Mouse (Mus musculus): Measurements from ENCODE around the gene Knop1. TPM values are rescaled to one million over a fixed set of nuclear protein-coding genes. Genes with fewer than 3 reads are reported as not detected.

Knop1 gene
- total and polyA plus RNA-seq, 2 experiments from 2014 or later = 41.5 to 75.0 TPM

DNA sequence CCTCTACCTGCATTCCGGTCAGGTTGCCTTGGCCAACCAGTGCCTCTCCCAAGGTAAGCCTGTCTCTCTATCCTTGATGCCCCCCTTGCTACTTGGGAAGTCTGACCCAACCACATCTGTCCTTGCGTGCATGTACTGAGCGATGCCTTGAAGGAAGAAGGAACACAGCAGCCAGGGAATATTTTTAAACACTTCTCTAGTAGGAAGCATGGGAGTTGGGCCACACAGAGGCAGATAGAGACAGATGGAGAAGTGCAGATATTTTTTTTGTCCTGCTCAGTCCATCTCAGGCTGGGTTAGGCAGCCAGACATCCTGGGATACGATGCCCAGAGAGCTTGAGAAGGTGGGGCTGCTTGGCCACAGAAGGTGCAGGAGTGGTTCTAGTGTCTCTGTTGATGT is 42.5 kb downstream of the Knop1 start:
- Histone ChIP-seq H3K27ac (ENCODE audit: low read depth, low read length) (no peak overlapping the region), H3K4me3 (ENCODE audit: low read depth, low read length) (no peak overlapping the region), H3K4me1 (ENCODE audit: insufficient read depth) (no peaks in the 10 kb centered on the region), H3K4me2 (ENCODE audit: low read depth) (no peak overlapping the region), H3K9ac (no peak overlapping the region), H3K9me3 (ENCODE audit: low read length) (no peaks in the 10 kb centered on the region), H3K27me3 (ENCODE audit: insufficient read depth, low read length) (no peaks in the 10 kb centered on the region), H3K36me3 (ENCODE audit: insufficient read depth) (peaks cover 74% of the 10 kb centered on the region)
- WGBS = 93% methylated on average over 4 of the region's 4 CpGs
- DNase-seq (no peak), ATAC-seq (no peak)
- TF ChIP-seq CTCF (IDR thresholded peaks at IDR 0.05; ENCODE audit: low read depth) = no peak

DNA sequence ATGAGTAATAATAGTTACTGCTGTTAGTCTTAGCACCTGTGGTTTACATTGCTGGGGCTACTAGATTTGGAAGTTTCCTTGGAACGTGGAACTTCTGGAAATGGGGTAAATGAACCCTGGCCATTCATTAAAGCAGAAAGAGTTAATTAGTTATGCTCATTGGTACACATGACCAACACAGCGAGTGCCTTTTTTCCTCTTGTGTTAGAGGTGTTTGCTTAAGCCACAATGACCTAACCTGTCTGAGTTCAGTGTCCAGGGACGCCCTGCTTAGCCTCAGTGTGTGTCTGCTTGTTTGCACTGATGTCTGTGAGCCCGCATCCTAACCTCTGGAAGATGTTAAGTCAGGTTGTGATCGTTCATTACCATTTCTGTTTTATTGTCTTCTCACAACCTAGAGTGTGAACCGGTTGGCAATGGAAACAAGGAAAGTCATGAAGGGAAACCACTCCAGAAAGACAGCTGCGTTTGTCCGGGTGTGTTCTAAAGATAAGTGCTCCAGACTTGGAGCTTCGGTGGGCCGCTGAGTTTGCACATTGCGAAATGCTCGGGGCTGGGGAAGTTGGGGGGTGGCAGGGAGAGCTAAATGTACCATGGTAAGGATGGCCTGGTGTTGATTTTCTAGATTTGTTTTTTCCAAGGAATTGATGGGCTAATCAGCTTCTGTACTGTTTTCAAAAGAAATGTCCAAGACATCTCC is 44.5 kb downstream of the Knop1 start:
- Histone ChIP-seq H3K4me2 (ENCODE audit: low read depth) (no peak overlapping the region), H3K4me3 (ENCODE audit: low read depth, low read length) (no peak overlapping the region), H3K27ac (ENCODE audit: low read depth, low read length) (no peak overlapping the region), H3K27me3 (ENCODE audit: insufficient read depth, low read length) (no peaks in the 10 kb centered on the region), H3K9ac (no peak overlapping the region), H3K9me3 (ENCODE audit: low read length) (no peaks in the 10 kb centered on the region), H3K4me1 (ENCODE audit: insufficient read depth) (no peaks in the 10 kb centered on the region), H3K36me3 (ENCODE audit: insufficient read depth) (peaks cover 60% of the 10 kb centered on the region)
- no peak for ATAC-seq
- TF ChIP-seq CTCF (IDR thresholded peaks at IDR 0.05; ENCODE audit: low read depth) = no peak
- DNase-seq = no peak
- WGBS = 88% methylated on average over 12 of the region's 12 CpGs

DNA sequence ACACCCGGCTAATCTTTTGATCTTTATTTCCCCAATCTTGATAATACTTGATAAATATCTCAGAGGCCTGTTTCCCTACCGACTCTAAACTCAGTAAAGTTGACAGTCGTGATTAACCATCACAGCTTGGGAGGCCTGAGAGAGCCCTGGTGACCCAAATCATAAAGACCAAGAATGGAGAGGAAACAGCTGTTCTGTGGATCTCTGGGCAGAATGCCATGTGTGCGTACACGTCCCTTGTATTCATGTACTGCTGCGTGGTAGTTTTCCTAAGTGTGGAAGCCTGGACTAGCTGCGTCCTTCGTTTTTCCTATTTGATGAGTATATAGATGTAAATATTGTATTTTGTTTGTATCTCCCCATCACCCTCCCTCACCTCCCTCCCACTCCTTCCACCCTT is 48.2 kb downstream of the Knop1 start:
- no peak for TF ChIP-seq CTCF (IDR thresholded peaks at IDR 0.05; ENCODE audit: low read depth)
- Histone ChIP-seq H3K9me3 (ENCODE audit: low read length) (no peaks in the 10 kb centered on the region), H3K36me3 (ENCODE audit: insufficient read depth) (peaks cover 60% of the 10 kb centered on the region), H3K27me3 (ENCODE audit: insufficient read depth, low read length) (no peaks in the 10 kb centered on the region), H3K4me3 (ENCODE audit: low read depth, low read length) (no peak overlapping the region), H3K4me2 (ENCODE audit: low read depth) (no peak overlapping the region), H3K4me1 (ENCODE audit: insufficient read depth) (no peaks in the 10 kb centered on the region), H3K27ac (ENCODE audit: low read depth, low read length) (no peak overlapping the region), H3K9ac (no peak overlapping the region)
- ATAC-seq = no peak
- DNase-seq = peak; percentile 12
- 70% methylated on average over 8 of the region's 8 CpGs for WGBS

DNA sequence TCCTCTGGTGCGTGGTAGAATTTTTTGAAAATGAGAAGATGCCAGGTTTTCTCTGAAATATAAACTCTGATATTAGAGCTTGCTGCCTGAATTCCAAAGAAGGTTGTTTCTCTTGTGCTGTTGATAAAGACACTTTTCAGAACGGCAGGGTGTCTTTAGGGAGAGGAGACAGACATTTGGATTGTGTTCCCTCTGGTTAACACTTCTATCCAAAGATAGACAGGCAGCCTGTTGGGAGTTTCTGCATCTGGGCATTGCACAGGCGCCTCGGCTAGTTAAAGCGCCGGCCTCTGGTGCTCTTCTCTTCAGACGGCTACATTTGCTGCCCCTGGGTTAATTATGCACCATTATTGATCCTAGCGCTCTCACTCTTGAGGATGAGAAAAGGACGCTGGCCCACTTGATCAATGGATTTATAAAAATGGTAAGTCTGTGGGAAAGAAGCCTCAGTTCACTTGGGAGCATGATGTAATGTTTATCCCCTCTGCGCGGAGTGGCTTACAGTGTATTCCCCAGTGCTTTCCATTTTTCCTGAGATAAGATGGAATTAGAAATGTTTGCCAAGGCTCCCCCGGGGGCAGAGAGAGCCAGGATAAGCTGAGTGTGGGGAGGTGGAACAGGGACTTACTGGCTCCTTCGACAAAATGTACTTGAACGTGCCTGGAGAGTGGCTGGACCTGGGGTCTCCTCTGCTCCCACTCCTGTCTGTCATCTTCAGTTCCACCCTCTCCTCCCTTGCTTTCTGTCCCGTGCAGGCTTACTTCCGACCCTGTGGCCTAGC is 49.2 kb downstream of the Knop1 start:
- Histone ChIP-seq H3K4me1 (ENCODE audit: insufficient read depth) (no peaks in the 10 kb centered on the region), H3K36me3 (ENCODE audit: insufficient read depth) (peaks cover 64% of the 10 kb centered on the region), H3K9me3 (ENCODE audit: low read length) (no peaks in the 10 kb centered on the region), H3K9ac (no peak overlapping the region), H3K27me3 (ENCODE audit: insufficient read depth, low read length) (no peaks in the 10 kb centered on the region), H3K4me3 (ENCODE audit: low read depth, low read length) (no peak overlapping the region), H3K27ac (ENCODE audit: low read depth, low read length) (peak overlapping the region; percentile 42), H3K4me2 (ENCODE audit: low read depth) (no peak overlapping the region)
- TF ChIP-seq CTCF (IDR thresholded peaks at IDR 0.05; ENCODE audit: low read depth) = no peak
- DNase-seq (peak; percentile 33), ATAC-seq (peak; percentile 56)
- WGBS = 46% methylated on average over 16 of the region's 16 CpGs

DNA sequence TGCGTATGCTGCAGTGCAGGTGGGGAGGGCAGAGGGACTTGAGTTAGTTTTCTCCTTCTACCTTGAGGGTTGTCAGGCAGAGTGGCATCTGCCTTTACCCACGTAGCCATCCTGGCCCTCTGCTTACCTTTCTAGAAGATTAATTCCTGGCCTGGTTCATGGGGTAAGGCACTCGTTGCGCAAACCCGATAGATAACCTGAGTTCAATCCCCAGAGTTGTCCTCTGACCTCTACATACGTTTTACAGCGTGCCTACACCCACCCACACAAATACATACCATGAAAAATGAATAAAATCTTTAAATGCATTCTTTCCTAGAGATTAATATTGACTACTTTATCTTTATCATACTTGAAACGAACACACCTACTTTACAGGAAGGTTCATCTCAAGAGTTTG is 52.6 kb downstream of the Knop1 start:
- H3K4me1 ChIP-seq (ENCODE audit: insufficient read depth) = no peaks in the 10 kb centered on the region

DNA sequence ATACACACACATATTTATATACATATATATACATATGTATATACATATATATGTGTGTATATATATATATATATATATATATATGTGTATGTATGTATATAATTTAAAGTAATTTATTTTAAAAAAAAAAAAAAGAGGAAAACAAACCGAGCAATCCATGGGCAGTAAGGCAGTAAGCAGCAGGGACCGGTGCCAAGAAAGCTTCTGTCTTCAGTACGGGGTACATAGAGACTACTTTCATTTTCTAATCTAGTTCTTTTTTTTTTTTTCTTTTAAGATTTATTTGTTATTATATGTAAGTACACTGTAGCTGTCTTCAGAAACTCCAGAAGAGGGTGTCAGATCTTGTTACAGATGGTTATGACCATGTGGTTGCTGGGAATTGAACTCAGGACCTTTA is 54.3 kb downstream of the Knop1 start:
- no peak for DNase-seq
- Histone ChIP-seq H3K27me3 (ENCODE audit: insufficient read depth, low read length) (no peaks in the 10 kb centered on the region), H3K4me3 (ENCODE audit: low read depth, low read length) (no peak overlapping the region), H3K4me1 (ENCODE audit: insufficient read depth) (no peaks in the 10 kb centered on the region), H3K36me3 (ENCODE audit: insufficient read depth) (peaks cover 74% of the 10 kb centered on the region), H3K9ac (no peak overlapping the region), H3K9me3 (ENCODE audit: low read length) (no peaks in the 10 kb centered on the region), H3K27ac (ENCODE audit: low read depth, low read length) (no peak overlapping the region), H3K4me2 (ENCODE audit: low read depth) (no peak overlapping the region)
- WGBS = 76% methylated on average over 3 of the region's 3 CpGs
- no peak for ATAC-seq
- no peak for TF ChIP-seq CTCF (IDR thresholded peaks at IDR 0.05; ENCODE audit: low read depth)

More for the DNA sequence above, 52.6 kb downstream of the Knop1 start:
- H3K4me3 ChIP-seq (ENCODE audit: low read depth, low read length) = no peak overlapping the region
- no peak for DNase-seq
- WGBS = 95% methylated on average over 8 of the region's 8 CpGs
- no peak for ATAC-seq
- no peak overlapping the region for H3K9ac ChIP-seq
- H3K36me3 ChIP-seq (ENCODE audit: insufficient read depth) = peaks cover 61% of the 10 kb centered on the region
- no peak overlapping the region for H3K27ac ChIP-seq (ENCODE audit: low read depth, low read length)
- no peaks in the 10 kb centered on the region for H3K9me3 ChIP-seq (ENCODE audit: low read length)
- H3K27me3 ChIP-seq (ENCODE audit: insufficient read depth, low read length) = no peaks in the 10 kb centered on the region
- H3K4me2 ChIP-seq (ENCODE audit: low read depth) = no peak overlapping the region
- no peak for TF ChIP-seq CTCF (IDR thresholded peaks at IDR 0.05; ENCODE audit: low read depth)

DNA sequence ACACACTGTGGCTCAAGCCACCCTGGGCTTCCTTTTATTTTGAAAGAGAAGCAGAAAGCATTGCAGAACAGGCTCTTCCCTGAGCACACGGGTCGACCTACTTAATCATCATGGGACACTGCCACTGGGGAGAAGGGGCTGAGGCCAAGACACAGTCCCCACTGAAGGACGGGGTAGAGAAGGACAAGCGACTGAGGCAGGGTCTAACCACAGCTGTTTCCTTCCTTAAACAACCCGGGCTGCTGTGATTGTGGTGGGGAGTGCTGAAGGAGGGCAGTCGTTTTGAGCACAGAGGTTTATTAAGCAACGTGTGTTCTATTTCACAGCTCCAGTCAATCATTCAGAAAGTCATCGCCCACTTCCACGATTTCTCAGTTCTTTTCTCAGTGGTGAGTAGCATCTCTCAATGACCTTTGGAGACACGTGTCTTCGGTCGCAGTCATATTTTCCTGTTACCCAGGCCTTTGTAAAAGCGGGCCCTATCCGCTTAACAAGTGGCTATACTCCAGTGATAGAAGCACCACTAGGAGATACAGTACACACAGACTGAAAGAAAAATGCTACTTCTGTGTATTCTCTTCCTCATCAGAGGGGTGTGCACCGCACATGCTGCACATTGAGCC is 55.8 kb downstream of the Knop1 start:
- peaks cover 79% of the 10 kb centered on the region for H3K36me3 ChIP-seq (ENCODE audit: insufficient read depth)
- TF ChIP-seq CTCF (IDR thresholded peaks at IDR 0.05; ENCODE audit: low read depth) = no peak
- no peak overlapping the region for H3K4me3 ChIP-seq (ENCODE audit: low read depth, low read length)
- DNase-seq = no peak
- H3K9me3 ChIP-seq (ENCODE audit: low read length) = no peaks in the 10 kb centered on the region
- H3K4me1 ChIP-seq (ENCODE audit: insufficient read depth) = no peaks in the 10 kb centered on the region
- 90% methylated on average over 15 of the region's 15 CpGs for WGBS
- no peaks in the 10 kb centered on the region for H3K27me3 ChIP-seq (ENCODE audit: insufficient read depth, low read length)
- H3K27ac ChIP-seq (ENCODE audit: low read depth, low read length) = no peak overlapping the region
- no peak overlapping the region for H3K4me2 ChIP-seq (ENCODE audit: low read depth)
- H3K9ac ChIP-seq = no peak overlapping the region
- ATAC-seq = no peak
